ENCODE assay signal across 28 mouse cellular contexts in genomic region chr5:147616450-147616849, GRCm38 (mm10).
DNase-seq lines count a peak whose midpoint lies in the region; ATAC-seq and TF ChIP-seq lines count a peak whose summit lies in the region.
"Had no signal": no experiment of that assay in that cellular context is flagged by ENCODE, and none has a peak within 500 bp of the region (broad histone marks: within the 10 kb centered on the region; RNA-seq: fewer than 3 reads in every experiment).

No protein-coding gene starts in this region.

- no peak overlapping the region for H3K27ac ChIP-seq in layer of hippocampus, adult 2 months
- H3K27ac ChIP-seq: embryonic facial prominence, embryonic 13.5 days; forebrain, embryonic 13.5 days; gastrocnemius, adult 2 months; heart, embryonic 10.5 days; hindbrain, embryonic 15.5 days; left cerebral cortex, adult 2 months; limb, embryonic 15.5 days; liver, embryonic 15.5 days; midbrain, embryonic 13.5 days; neural tube, embryonic 12.5 days had no signal

- no peak for DNase-seq in layer of hippocampus, adult 2 months (ENCODE audit: low spot score in 2 of 2)
- no peak for DNase-seq in layer of hippocampus, postnatal 36 days
- DNase-seq in retina, postnatal 1 day, result peak; percentile 48
- DNase-seq in retina, embryonic 14.5 days (ENCODE audit: low spot score), result no peak
- DNase-seq in lung, postnatal 14 days, result peak; percentile 19
- DNase-seq in natural killer cell, adult 2 months (ENCODE audit: low spot score in 2 of 2), result no peak
- DNase-seq: adrenal gland, adult 2 months; cerebellum, adult 11 months; cerebellum, adult 9-11 months; embryo, embryonic 11 days; gastrocnemius, adult 2 months; kidney, adult 9 months; kidney, postnatal 36 days; left cerebral cortex, postnatal 4 days; right cerebral cortex, postnatal 4 days; thymus, postnatal 36 days had no signal

- TF ChIP-seq CTCF in layer of hippocampus, adult 2 months (conservative IDR thresholded peaks at IDR 0.05), result peak; percentile 52

- H3K4me3 ChIP-seq in layer of hippocampus, adult 2 months, result no peak overlapping the region
- H3K4me3 ChIP-seq: embryonic facial prominence, embryonic 13.5 days; erythroblast, embryonic 14.5 days; forebrain, embryonic 13.5 days; gastrocnemius, adult 2 months; heart, embryonic 10.5 days; hindbrain, embryonic 15.5 days; left cerebral cortex, adult 2 months; limb, embryonic 15.5 days; liver, embryonic 15.5 days; midbrain, embryonic 13.5 days; neural tube, embryonic 12.5 days had no signal

- no peak for ATAC-seq in erythroid progenitor cell, adult 5-6 weeks (replicated peaks; ENCODE audit: low FRiP score, poor library complexity, severe bottlenecking)
- ATAC-seq: forebrain, embryonic 13.5 days; midbrain, embryonic 13.5 days; Patski had no signal

Comparison
In these comparisons a context has a peak if more than half of its experiments do, and no peak if none do; other contexts are left out.
1. DNase-seq: peak in retina, postnatal 1 day (single experiment) and lung, postnatal 14 days (single experiment); none in layer of hippocampus, adult 2 months (0 of 2), layer of hippocampus, postnatal 36 days (0 of 2), retina, embryonic 14.5 days (single experiment) and natural killer cell, adult 2 months (0 of 2).